Mouse (Mus musculus) intestine, postnatal 0 days (tissue): Measurements from ENCODE around the gene Lipa. TPM values are rescaled to one million over a fixed set of nuclear protein-coding genes. Genes with fewer than 3 reads are reported as not detected.

Experiments
- ATAC-seq: fragments of 200-750 bp; cut with Nextera tagmentation; 2 replicates; pipeline ENCODE4 v1.8.0; 2017; ENCODE audit warnings: mild to moderate bottlenecking, moderate TSS enrichment, moderate library complexity
- H3K27ac ChIP-seq: fragments of 300-500 bp; sonication (generic); 2 replicates; pipeline ENCODE4 v1.5.1; 2014; ENCODE audit warnings: mild to moderate bottlenecking, low read depth, low read length, moderate library complexity
- H3K27me3 ChIP-seq: fragments of 300-500 bp; sonication (generic); replicated peaks from 2 replicates; pipeline ENCODE4 v1.6.1; 2014; ENCODE audit warnings: low read length, mixed read lengths; ENCODE audit not compliant: control insufficient read depth, insufficient read depth
- H3K36me3 ChIP-seq: fragments of 300-500 bp; sonication (generic); 2 replicates; pipeline ENCODE4 v1.6.1; 2014; ENCODE audit warnings: mild to moderate bottlenecking, moderate library complexity; ENCODE audit not compliant: control insufficient read depth, insufficient read depth
- H3K4me1 ChIP-seq: fragments of 300-500 bp; sonication (generic); replicated peaks from 2 replicates; pipeline ENCODE4 v1.6.1; 2014; ENCODE audit warnings: antibody characterized with exemption, low read length, mixed read lengths; ENCODE audit not compliant: control insufficient read depth, insufficient read depth
- H3K4me2 ChIP-seq: fragments of 300-500 bp; sonication (generic); replicated peaks from 2 replicates; pipeline ENCODE4 v1.6.1; 2014; ENCODE audit warnings: low read depth, mild to moderate bottlenecking, moderate library complexity
- H3K4me3 ChIP-seq: fragments of 300-500 bp; sonication (generic); 2 replicates; pipeline ENCODE4 v1.5.1; 2014; ENCODE audit warnings: low read depth, low read length
- H3K9ac ChIP-seq: fragments of 300-500 bp; sonication (generic); 2 replicates; pipeline ENCODE4 v1.6.1; 2014; ENCODE audit warnings: mild to moderate bottlenecking, low read depth, low read length
- H3K9me3 ChIP-seq: fragments of 300-500 bp; sonication (generic); 2 replicates; pipeline ENCODE4 v1.6.1; 2016; ENCODE audit warnings: mixed run types; ENCODE audit not compliant: control insufficient read depth
- CTCF ChIP-seq: sonication (generic); IDR thresholded peaks from 2 replicates; pipeline ENCODE4 v1.5.1; 2016; ENCODE audit warnings: low read depth, mild to moderate bottlenecking, control low read depth, antibody characterized with exemption, moderate library complexity
- WGBS: fragments of 180-500 bp; shearing (Covaris S2); extraction: QIAGEN DNeasy Blood & Tissue Kit; methylation state at CpG from one replicate; pipeline ENCODE4 v1.1.7; 2014; 5-methylcytosine and 5-hydroxymethylcytosine counted together
- polyA plus RNA-seq: library from polyadenylated mRNA; unstranded; fragments of >200 nt; fragmentation: Nextera tagmentation; extraction: Ambion mirVana; gene quantifications from 2 replicates; pipeline ENCODE4 v1.2.1, GENCODE M21; 2015

The Lipa gene
- polyA plus RNA-seq, 1 experiment from 2014 or later = 206 TPM

GRCm38 (mm10) chr19:34551981-34552380 is 24.7 kb upstream of the Lipa start:
- H3K9ac ChIP-seq = no peak overlapping the region
- H3K4me2 ChIP-seq = peak overlapping the region; percentile 44
- TF ChIP-seq CTCF = no peak
- H3K27ac ChIP-seq = peak overlapping the region; percentile 68
- H3K27me3 ChIP-seq = no peaks in the 10 kb centered on the region
- no peaks in the 10 kb centered on the region for H3K9me3 ChIP-seq
- H3K4me1 ChIP-seq = peaks cover 6% of the 10 kb centered on the region; the same call in 1 of the 2 replicates
- ATAC-seq = peak; percentile 48
- H3K36me3 ChIP-seq = no peaks in the 10 kb centered on the region
- 0 out of 2 replicates have a peak overlapping the region, but pooled peaks have one; percentile 0 for H3K4me3 ChIP-seq
- 16% methylated on average over 5 of the region's 5 CpGs for WGBS

GRCm38 (mm10) chr19:34550534-34551223 is 23.4 kb upstream of the Lipa start, which contains the start of gene Ifit2:
Gene Ifit2, plus strand, starts transcription at chr19:34550694.
- WGBS = 1% methylated on average over 22 of the region's 22 CpGs
- H3K9me3 ChIP-seq = no peaks in the 10 kb centered on the region
- peak; percentile 55 for ATAC-seq
- H3K4me1 ChIP-seq = peaks cover 6% of the 10 kb centered on the region; the same call in 1 of the 2 replicates
- peak; percentile 78 for TF ChIP-seq CTCF
- H3K4me3 ChIP-seq = peak within 1 kb of the TSS; percentile 48
- H3K4me2 ChIP-seq = peak within 1 kb of the TSS; percentile 74
- H3K36me3 ChIP-seq = no peaks in the 10 kb centered on the region
- no peaks in the 10 kb centered on the region for H3K27me3 ChIP-seq
- H3K27ac ChIP-seq = peak within 1 kb of the TSS; percentile 68
- H3K9ac ChIP-seq = peak within 1 kb of the TSS; percentile 23

GRCm38 (mm10) chr19:34550205-34550533 is 22.9 kb upstream of the Lipa start:
- H3K9ac ChIP-seq = peak overlapping the region; percentile 23
- ATAC-seq = no peak
- no peak overlapping the region for H3K27ac ChIP-seq

GRCm38 (mm10) chr19:34547976-34548375 is 20.7 kb upstream of the Lipa start:
- no peak overlapping the region for H3K9ac ChIP-seq
- H3K27me3 ChIP-seq = no peaks in the 10 kb centered on the region
- TF ChIP-seq CTCF = peak; percentile 91
- H3K4me1 ChIP-seq = peaks cover 3% of the 10 kb centered on the region; the same call in 1 of the 2 replicates
- H3K4me2 ChIP-seq = no peak overlapping the region
- no peak; the same call in 1 of the 2 replicates for ATAC-seq
- no peak overlapping the region for H3K27ac ChIP-seq
- WGBS = 42% methylated on average over 7 of the region's 7 CpGs
- no peaks in the 10 kb centered on the region for H3K9me3 ChIP-seq
- H3K36me3 ChIP-seq = no peaks in the 10 kb centered on the region
- H3K4me3 ChIP-seq = no peak overlapping the region

More at GRCm38 (mm10) chr19:34550205-34550533, 22.9 kb upstream of the Lipa start:
- WGBS = 29% methylated on average over 4 of the region's 4 CpGs
- H3K27me3 ChIP-seq = no peaks in the 10 kb centered on the region
- TF ChIP-seq CTCF = no peak
- no peaks in the 10 kb centered on the region for H3K36me3 ChIP-seq
- H3K4me3 ChIP-seq = peak overlapping the region; percentile 48
- H3K4me1 ChIP-seq = peaks cover 6% of the 10 kb centered on the region; the same call in 1 of the 2 replicates
- peak overlapping the region; percentile 74 for H3K4me2 ChIP-seq
- no peaks in the 10 kb centered on the region for H3K9me3 ChIP-seq

GRCm38 (mm10) chr19:34546211-34546610 is 18.9 kb upstream of the Lipa start:
- no peak overlapping the region for H3K9ac ChIP-seq
- no peaks in the 10 kb centered on the region for H3K9me3 ChIP-seq
- no peak overlapping the region for H3K27ac ChIP-seq
- no peaks in the 10 kb centered on the region for H3K27me3 ChIP-seq
- no peaks in the 10 kb centered on the region for H3K36me3 ChIP-seq
- TF ChIP-seq CTCF = no peak
- WGBS = 86% methylated on average over 4 of the region's 4 CpGs
- H3K4me2 ChIP-seq = no peak overlapping the region
- no peaks in the 10 kb centered on the region for H3K4me1 ChIP-seq
- no peak for ATAC-seq
- H3K4me3 ChIP-seq = no peak overlapping the region

- no peak overlapping the region for H3K27ac ChIP-seq
- ATAC-seq = no peak
- no peaks in the 10 kb centered on the region for H3K27me3 ChIP-seq
- H3K36me3 ChIP-seq = no peaks in the 10 kb centered on the region
- H3K9me3 ChIP-seq = no peaks in the 10 kb centered on the region
- H3K4me1 ChIP-seq = no peaks in the 10 kb centered on the region
- no peak for TF ChIP-seq CTCF
- H3K9ac ChIP-seq = no peak overlapping the region
- no peak overlapping the region for H3K4me2 ChIP-seq
- no peak overlapping the region for H3K4me3 ChIP-seq
- 75% methylated on average over 1 of the region's 1 CpGs for WGBS
These were observed 12.1 kb upstream of the Lipa start for GRCm38 (mm10) chr19:34539422-34539821.
